Mouse (Mus musculus) telencephalon, adult 2 months (tissue): ENCODE results near the gene 5730507C01Rik.
"Not testable (repeated sequence)": the region's sequence is repeated elsewhere in the genome, so short reads cannot be mapped to it uniquely, and the experiment has no call there.

Source experiments
- DNase-seq: peaks from one replicate; pipeline ENCODE4 v3.0.0-alpha.2; 2011; ENCODE audit warnings: low read depth, low spot score

5730507C01Rik gene

DNA sequence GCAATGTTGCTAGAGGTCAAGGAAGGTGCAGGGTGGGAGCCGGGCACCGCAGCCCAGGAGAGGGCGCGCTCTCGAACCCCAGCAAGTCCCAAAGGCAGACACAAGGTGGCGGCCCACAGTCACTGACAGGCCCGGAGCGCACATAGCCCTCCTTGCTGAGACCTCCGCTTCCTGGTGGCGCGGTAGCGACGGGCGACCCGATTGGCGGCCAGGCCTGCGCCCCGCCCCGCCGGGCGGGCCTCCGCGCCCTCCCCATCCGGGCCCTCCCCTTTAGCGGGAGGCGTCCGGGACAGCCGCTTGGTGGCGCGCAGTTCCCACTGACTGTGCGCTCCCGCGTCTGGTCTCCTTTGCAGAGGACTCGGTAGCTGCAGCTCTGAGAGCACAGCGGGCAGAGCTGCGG, at the start of gene 5730507C01Rik:
TSS of gene 5730507C01Rik (plus strand) at position 340 of the 400 bp plus-strand sequence.
- no peak for DNase-seq

DNA sequence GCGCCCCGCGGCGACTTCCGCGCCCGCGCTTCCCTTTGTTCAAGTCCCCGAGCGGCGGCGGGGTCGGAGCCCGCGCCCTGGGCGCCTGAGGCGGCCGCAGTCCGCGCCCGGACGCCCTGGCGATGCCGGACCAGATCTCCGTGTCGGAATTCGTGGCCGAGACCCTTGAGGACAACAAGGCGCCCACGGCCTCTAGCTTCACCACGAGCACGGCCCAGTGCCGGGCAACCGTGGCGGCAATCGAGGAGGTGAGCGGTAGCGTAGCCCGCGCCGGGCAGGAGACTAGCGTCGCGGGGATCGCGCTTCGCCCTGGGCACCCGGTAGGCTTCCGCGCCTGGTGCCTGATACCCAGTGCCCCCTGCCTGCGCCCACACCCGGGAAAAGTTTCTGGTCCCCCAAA, 306 bp downstream of the 5730507C01Rik start:
- DNase-seq = not testable (repeated sequence)

DNA sequence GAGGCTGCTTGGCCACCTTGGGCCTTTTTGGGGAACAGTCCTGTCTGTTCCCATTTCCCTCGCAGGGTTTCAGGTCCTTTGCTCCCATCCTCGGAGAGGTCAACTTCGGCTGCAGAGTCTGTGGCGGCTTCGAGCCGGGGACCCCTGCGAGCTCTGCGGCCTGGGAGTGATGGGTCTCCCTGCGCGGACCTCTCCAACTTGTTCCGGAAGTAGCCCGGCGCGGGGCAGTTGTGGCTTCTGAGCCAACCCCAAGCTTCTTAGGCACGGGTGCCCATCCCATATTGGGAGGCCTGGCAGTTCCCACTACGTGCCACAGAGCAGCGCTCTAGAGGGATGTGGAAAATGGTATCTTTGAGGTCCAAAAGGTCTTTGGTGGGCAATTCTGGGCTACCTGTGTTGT, 767 bp downstream of the 5730507C01Rik start:
- DNase-seq = not testable (repeated sequence)
